Mouse (Mus musculus): ENCODE data around the gene Slc5a9.
"Not testable (repeated sequence)": the region's sequence is repeated elsewhere in the genome, so short reads cannot be mapped to it uniquely, and the experiment has no call there.

The Slc5a9 gene

DNA sequence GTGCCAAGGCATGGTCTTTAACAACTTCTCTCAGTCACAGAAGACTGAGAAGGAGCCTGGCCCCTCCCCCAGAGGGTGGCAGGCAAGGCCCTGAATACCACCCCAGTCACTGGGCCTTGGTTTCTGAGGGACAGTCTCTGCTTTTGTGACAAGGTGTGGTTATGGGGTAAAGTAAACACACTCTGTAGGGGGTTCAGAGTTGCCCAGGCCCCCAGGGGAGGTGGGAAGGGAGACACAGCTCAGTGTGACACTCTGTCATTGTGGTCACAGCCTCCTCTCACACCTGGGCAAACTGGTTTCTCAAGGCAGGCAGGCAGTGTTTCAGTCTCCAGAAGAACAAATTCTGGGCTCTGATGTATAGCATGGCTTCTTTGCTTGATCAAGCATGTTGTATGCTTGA is at the start of gene Slc5a9:
TSS of gene Slc5a9 (minus strand) at position 144 of the 400 bp plus-strand sequence.
- DNase-seq (ENCODE audit: low spot score in 2 of 2) = no peak

DNA sequence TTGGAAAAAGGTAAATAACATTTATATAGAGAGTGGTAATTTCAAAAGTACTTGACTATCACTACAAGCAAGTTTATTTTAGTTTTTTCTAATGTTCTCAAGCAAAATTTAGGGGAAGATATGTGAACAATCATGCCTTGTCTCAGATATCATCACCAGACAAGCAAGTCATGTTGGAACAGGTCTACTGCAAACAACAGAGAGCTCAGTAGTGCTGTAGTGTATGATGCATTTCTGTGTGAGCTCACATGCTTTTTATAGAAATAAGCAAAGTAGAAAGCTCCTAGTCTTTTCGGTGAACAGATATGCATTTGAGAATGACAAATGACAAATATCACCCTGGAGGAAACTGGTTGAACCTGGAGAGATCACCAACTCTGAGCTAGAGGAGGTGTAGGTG is 16.4 kb upstream of the Slc5a9 start, which contains the start of gene Skint8:
TSS of gene Skint8 (plus strand) at position 301 of the 400 bp plus-strand sequence.
- DNase-seq (ENCODE audit: low spot score in 2 of 2) = no peak

DNA sequence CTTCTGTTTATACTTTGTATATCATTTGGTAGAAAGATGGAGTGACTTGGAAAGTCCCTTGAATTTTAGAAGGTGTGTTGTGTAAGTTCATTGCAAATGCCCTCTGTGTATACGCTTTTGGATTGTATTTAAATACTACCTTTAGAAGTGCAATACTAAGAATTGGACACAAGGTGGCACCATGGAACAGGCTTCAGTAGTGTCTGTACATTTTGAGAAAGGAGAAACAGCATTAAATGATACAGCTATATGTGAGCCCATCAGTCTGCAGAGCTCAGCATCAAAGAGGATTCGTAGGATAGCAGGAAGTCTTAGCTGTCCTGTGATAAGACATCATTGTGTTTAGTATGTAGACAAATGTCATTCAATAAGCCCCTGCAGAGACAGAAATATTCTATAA is 5.2 kb upstream of the Slc5a9 start:
- DNase-seq (ENCODE audit: low spot score in 2 of 2) = no peak

DNA sequence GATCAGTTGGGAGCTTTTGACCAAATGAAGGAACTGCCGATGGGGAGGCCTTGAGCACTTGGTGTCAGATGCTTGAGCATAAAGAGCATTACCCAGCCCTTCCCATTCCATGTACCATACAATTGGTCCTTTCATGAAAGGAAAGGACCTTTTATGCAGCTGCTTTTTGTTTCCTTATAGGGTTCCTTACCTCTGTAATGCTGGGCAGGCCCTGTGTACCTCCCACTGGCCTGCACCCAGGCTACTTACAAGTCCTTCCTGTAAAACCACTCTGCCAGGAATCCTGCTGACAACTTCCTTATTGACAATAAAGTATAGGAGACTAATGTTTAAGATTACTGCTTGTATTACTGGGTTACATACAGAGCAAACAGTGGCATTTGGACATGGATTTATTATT is 1.2 kb downstream of the Slc5a9 start:
- DNase-seq (ENCODE audit: low spot score in 2 of 2) = no peak

DNA sequence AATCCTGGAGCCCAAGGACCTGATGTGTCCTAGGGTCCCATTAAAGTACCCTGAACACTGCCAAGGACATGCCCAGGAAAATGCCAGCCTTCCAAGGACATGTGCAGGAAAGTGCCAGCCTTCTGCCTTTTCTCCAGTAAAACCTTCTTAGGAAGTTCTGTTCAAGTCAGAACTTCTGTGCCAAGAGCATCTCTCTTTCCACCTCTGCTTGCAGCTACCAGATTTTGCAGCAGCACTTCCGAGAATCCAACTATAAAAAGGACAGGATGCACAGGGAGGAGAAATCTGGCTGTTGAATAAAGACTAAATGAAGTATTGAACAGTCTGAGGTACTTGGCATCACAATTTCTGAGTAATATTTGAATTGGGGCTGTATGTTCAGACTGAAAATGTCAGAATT is 2.2 kb downstream of the Slc5a9 start:
- not testable (repeated sequence) for DNase-seq (ENCODE audit: low spot score in 2 of 2)

DNA sequence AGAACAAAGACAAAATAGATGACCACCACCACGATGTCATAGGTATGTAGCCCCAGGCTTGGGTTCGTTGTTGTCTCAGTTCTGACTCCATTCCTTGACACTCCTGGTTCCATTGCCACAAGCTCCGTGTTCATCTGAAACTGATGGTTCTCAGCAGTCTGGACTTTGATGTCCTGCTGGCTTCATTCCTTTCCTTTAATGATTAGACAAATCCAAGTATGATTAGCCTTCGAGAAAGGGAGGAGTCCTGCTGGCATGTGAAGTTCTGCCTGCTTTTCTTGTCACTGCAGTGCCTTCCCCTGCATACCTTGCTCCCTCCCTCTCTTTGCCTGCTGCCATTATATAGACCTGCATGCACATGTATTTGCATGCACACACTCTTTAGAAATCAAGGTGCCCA is 4.2 kb downstream of the Slc5a9 start:
- DNase-seq (ENCODE audit: low spot score in 2 of 2) = no peak

DNA sequence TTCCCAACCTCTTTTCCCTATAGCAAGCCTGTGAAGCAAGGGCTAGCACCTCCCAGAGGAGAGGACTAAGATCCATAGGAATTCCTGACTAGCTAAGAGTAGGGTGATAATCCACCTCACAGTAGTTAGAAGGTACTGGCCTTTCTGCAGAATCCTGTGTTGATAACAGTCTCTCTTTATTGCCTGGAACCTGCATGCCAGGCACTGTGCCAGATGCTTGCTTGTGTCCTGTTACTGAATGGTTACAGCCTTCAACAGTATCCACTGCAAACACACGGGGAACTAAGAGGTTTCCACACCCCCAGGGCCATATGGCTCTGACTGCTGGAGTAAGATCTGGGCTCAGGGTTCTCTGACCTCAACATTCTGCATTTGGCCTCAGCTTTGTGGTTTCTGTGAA is 5.0 kb downstream of the Slc5a9 start:
- no peak for DNase-seq (ENCODE audit: low spot score in 2 of 2)

DNA sequence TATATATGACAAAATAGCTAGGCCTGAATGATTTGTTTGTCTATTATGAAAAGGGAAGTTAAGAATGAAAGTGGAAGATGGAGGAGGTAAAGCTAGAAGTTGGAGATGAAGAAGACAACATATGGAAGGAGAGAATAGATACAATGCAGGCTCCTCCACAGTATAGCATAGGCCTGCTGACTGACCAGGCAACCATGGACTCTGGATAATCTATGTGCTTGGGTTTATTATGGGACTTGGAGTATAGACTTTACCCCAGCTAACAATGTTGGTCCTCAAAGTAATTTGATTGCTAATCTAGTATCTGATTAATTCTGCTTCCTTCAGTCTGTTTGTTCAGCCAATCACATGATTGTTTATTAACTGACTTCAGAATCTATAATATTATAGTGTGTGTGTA is 10.6 kb downstream of the Slc5a9 start:
- DNase-seq (ENCODE audit: low spot score in 2 of 2) = no peak

DNA sequence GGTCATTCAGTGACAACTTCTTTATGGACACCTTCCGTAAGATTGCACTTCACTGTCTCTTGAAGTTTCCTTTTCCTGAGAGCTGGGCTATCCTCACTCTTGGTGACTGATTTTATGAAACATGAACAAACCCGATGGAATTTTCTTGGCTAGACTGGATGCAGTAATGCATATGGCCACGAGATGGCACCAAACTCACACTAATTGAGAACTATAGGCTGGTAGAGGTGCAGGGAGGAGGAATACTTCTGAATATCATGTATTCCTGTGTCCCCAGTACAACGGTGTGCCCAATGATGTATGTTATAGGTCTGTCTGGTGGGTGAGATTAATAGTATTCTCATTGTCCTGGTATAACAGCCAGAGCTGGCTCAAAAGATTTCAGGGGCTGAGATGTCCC is 16.1 kb downstream of the Slc5a9 start:
- peak; percentile 59 to 76 for DNase-seq (ENCODE audit: low spot score in 2 of 2)

DNA sequence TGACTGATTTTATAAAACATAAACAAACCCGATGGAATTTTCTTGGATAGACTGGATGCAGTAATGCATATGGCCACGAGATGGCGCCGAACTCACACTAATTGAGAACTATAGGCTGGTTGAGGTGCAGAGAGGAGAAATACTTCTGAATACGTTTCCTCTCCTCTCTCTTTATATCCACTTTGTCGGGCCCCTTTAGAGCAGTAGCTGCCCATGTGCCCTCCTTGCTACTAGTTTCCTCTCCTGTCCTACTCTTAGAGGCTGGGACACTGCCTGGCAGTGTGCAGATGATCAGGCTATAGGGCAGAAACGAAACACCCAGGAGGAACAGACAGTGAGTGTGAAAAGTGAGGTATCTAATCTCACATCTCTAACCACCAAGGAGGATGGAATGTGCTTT is 16.7 kb downstream of the Slc5a9 start:
- DNase-seq (ENCODE audit: low spot score in 2 of 2) = peak; percentile 59 to 60

DNA sequence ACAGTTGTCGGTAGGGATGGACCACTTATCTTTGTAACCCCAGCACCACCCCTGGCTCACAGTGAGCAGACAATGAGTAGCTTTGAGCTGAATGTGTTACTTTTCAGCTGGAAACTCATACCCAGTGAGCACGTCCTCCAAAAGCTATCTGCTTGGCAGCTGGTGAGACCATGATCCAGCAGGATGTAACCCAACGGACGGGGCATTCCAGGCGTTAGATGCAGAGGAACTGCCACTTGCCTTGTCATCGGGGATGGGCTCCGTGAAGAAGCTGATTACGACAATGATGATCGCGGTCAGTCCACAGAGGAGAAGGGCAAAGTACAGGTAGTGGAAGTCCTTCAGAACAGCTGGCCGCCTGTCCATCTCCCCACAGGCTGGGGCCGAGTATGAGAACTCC is 19.2 kb downstream of the Slc5a9 start:
- DNase-seq (ENCODE audit: low spot score in 2 of 2) = no peak

DNA sequence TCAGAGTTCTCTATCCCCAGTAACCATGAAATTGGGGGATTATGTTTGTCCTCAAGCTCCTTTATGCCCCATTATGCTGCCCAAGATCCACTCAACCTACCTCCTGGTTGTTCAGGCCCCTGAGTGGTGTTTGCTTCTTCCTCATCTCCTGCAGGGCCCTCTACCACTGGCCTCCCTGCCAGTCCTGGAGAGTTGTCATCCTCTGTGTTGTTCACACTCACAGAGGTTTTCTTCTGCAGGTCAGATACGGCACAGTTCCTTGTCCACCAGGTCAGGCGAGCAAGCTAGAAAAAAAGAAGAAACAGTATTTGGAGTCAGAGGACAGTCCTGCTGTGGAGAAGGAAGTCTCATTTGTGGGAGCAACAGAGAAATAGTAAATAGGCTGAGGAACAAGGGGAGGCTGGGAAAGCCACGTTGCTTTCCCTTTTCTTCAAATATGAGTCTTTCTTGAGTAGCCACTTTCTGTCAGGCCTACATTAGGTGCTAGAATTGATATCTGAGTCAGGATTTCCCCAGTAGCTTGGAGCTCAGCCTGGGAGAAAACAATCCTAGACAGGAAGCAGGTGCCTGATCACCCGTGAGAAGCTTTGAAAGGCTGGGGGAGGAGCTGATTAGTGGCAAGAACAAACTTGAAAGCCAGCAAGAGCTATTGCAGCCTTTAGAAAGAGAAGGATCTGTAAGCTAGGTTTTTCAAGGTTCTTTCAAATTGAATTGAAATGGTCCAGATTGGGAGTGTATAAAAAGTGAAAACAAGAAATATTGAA is 22.4 kb downstream of the Slc5a9 start:
- DNase-seq (ENCODE audit: low spot score in 2 of 2) = no peak

DNA sequence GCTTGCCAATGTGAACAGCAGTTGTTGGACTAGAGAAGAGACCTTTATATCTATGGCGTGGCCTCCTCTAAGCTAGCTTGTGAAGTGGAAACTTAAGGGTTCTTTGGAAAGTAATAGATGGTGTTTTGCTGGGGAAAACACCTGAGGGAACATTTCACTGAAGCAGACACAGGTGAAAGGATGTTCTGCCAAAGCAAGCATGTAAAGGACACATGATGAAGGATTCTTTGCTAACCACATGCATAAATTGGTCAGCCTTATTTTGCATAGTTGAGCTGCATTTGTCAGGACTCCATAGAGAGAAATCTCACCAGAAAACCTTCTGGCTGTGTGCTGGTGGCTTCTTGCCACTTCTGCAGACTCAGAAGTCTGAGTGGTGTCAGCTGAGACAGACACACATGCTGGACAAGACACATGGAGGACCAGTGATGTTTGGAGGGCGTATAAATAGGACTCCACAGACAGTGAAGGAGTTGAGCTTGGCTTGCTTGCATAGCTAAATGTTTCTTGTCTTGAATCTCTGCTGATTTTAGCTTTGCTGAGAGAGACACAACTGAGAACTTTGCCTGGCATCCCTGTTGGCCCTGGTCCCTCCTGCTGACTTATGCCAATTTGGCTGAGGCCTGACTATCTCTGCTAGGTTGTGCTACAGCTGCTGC is 34.8 kb downstream of the Slc5a9 start:
- DNase-seq (ENCODE audit: low spot score in 2 of 2) = no peak

DNA sequence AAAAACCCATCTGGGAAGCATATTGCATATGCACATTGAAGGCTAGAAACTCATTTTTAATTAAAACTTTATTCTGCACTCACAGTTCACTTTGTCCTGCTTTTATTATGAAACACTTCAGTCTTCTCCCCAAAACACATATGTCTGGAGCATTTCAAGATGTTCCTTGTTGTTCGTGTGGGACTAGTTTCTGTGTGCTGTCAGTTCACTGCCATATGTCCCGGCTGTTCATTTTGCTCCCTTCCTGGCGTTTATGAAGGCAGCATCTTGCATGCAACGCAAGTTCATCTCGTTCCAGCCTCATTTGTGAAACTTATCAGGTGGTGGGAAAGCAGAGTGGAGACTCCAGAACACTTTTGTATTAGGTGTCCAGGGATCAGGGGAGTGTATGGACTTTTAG is 36.0 kb downstream of the Slc5a9 start:
- no peak for DNase-seq (ENCODE audit: low spot score in 2 of 2)

DNA sequence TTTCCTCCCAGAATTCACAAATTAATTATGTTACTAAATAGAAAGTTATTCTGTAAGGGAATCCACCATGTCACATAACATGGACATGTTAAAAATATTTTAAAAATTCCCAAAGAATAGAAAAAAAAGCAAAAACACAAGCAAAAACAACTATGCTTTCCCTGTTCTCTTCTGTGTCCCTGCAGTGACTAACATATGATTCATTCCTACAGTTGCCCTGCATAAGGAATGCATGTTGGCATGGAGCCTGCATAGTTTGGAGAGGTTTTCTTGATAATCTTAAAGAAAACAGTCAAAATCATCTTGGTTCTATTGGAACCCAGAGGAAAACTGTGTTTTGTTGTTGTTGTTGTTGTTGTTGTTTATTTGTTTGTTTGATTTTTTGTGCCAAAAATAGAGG is 50.1 kb downstream of the Slc5a9 start:
- no peak for DNase-seq (ENCODE audit: low spot score in 2 of 2)

DNA sequence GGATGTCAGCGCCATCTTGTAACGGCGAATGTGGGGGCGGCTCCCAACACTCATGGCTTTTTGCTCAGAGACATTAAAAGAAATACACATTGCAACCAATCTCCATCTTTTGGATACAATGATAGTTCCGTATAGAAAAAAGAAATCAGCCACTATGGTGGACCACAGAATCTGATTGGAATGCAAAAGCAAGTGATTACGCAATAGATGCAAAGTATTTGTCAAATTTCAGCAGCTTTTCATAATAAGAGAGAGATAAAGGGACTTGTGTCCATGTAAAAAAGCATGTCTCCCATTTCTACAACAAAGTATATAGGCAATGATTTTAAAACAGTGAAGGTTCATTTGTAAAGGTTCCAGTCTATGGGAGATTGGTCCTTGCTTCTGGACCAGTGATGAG is 63.8 kb downstream of the Slc5a9 start:
- DNase-seq (ENCODE audit: low spot score in 2 of 2) = no peak

Data from cerebellum, postnatal 4 days (tissue).